Mouse (Mus musculus): ENCODE data around the gene Anapc15.

DNA sequence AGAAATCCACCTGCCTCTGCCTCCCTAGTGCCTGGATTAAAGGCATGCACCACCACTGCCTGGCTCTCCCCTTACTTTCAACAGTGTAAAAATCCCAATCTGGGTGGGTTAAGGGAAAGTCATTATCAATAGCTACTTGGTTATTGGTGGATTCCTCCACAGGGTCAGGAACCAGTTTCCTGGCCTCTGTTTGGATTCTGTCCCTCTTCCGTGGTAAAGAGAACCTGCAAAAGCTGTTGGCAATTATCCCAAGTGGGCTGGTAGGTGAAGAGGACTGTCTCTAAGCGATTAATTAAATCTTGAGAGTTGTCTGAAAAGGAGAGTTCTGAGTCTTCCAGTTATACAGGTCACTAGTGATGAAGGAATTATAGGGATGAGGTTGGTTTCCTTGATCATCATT lies 74.8 kb downstream of the Anapc15 start:
- TF ChIP-seq CTCF (conservative IDR thresholded peaks at IDR 0.05; ENCODE audit: insufficient read depth, insufficient read length, low read depth, low read length) (no peak), POLR2A (IDR thresholded peaks at IDR 0.05; ENCODE audit: low read depth, low read length) (no peak)

Data from kidney, adult 2 months (tissue).